Mouse (Mus musculus): ENCODE data around the gene Pmm2. TPM values are rescaled to one million over a fixed set of nuclear protein-coding genes. Genes with fewer than 3 reads are reported as not detected.

Pmm2 gene
- polyA plus RNA-seq, 1 experiment: 20.9 TPM

DNA sequence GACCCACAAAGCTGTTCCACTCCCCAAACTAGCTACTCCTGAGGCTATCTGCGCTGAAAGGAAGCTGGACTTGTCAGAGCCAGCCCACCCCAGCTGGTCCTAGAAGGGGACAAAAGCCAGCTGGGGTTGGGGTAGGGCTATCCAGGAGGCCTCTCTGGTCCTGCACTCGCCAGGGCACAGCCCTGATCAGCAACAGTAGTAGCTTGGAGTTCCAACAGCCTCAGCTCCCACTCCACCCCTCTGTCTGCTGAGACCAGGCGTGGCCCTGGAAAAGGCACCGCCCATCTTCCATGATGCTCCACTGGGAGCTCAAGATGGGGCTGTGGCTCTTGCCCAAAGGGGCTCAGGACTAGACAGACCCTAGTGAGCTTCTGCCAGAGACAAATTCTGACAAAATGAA lies 30.3 kb downstream of the Pmm2 start:
- no peaks in the 10 kb centered on the region for H3K9me3 ChIP-seq (replicated peaks; ENCODE audit: control insufficient read depth, insufficient read depth, low read length, poor library complexity, severe bottlenecking)

DNA sequence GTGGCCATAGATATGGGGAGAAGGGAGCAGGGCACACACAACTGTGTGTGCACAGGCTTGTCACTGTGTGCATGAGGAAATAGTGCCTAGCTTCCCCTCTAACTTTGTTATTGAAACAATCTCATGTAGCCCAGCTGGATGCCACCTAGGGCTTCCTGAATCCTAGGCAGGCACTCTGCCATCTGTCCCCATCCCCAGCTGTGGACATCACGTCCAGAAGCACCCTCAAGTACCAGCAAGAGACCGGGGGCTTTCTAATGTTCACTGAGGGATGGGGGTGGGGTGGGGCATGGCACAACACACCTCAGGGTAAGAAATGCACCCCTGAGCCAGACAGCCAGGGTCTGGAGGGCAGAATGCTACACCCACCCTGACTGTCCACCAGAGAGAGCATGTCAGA lies 30.9 kb downstream of the Pmm2 start:
- Histone ChIP-seq H3K27ac (ENCODE audit: insufficient read depth, low read length) (no peak overlapping the region), H3K36me3 (ENCODE audit: control insufficient read depth, insufficient read depth, low read length, poor library complexity, severe bottlenecking) (no peaks in the 10 kb centered on the region), H3K9me3 (replicated peaks; ENCODE audit: control insufficient read depth, insufficient read depth, low read length, poor library complexity, severe bottlenecking) (no peaks in the 10 kb centered on the region), H3K27me3 (ENCODE audit: control insufficient read depth, insufficient read depth, low read length, poor library complexity, severe bottlenecking) (no peaks in the 10 kb centered on the region), H3K9ac (ENCODE audit: low read depth, poor library complexity, severe bottlenecking) (no peak overlapping the region), H3K4me3 (ENCODE audit: low read depth, low read length) (no peak overlapping the region), H3K4me1 (ENCODE audit: control insufficient read depth, insufficient read depth, low read length) (peaks cover 16% of the 10 kb centered on the region)
- TF ChIP-seq CTCF (IDR thresholded peaks at IDR 0.05; ENCODE audit: low read depth, low read length): no peak
- TF ChIP-seq POLR2A (IDR thresholded peaks at IDR 0.05; ENCODE audit: insufficient read depth, low read length): no peak
- no peak for TF ChIP-seq EP300 (IDR thresholded peaks at IDR 0.05; ENCODE audit: insufficient read depth, low read depth, low read length)

More for the DNA sequence above, 30.3 kb downstream of the Pmm2 start:
- Histone ChIP-seq H3K9ac (ENCODE audit: low read depth, poor library complexity, severe bottlenecking) (no peak overlapping the region), H3K36me3 (ENCODE audit: control insufficient read depth, insufficient read depth, low read length, poor library complexity, severe bottlenecking) (no peaks in the 10 kb centered on the region), H3K27me3 (ENCODE audit: control insufficient read depth, insufficient read depth, low read length, poor library complexity, severe bottlenecking) (no peaks in the 10 kb centered on the region), H3K27ac (ENCODE audit: insufficient read depth, low read length) (no peak overlapping the region), H3K4me3 (ENCODE audit: low read depth, low read length) (no peak overlapping the region), H3K4me1 (ENCODE audit: control insufficient read depth, insufficient read depth, low read length) (peaks cover 16% of the 10 kb centered on the region)
- TF ChIP-seq CTCF (IDR thresholded peaks at IDR 0.05; ENCODE audit: low read depth, low read length) (no peak), POLR2A (IDR thresholded peaks at IDR 0.05; ENCODE audit: insufficient read depth, low read length) (no peak), EP300 (IDR thresholded peaks at IDR 0.05; ENCODE audit: insufficient read depth, low read depth, low read length) (no peak)

DNA sequence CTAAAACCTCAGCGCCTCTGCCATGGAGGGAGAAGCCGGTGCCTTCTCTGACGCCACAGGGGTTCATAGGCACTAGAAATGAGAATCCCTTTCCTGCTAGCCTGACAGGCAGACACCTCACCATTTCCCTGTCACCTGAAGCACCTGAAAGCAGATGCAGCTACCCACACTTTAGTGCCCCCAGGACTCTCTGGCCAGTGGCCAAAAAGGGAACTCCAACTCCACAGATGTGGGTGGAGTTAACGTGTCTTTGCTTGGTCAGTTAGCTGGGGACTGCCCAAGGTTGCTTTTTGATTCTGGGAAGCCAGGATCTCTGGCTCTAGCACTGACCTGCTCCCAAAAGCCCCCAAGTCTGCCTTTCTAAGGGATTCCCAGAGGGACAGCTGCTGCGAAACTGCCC lies 32.0 kb downstream of the Pmm2 start:
- Histone ChIP-seq H3K36me3 (ENCODE audit: control insufficient read depth, insufficient read depth, low read length, poor library complexity, severe bottlenecking) (no peaks in the 10 kb centered on the region), H3K27me3 (ENCODE audit: control insufficient read depth, insufficient read depth, low read length, poor library complexity, severe bottlenecking) (no peaks in the 10 kb centered on the region), H3K27ac (ENCODE audit: insufficient read depth, low read length) (no peak overlapping the region), H3K9ac (ENCODE audit: low read depth, poor library complexity, severe bottlenecking) (no peak overlapping the region), H3K9me3 (replicated peaks; ENCODE audit: control insufficient read depth, insufficient read depth, low read length, poor library complexity, severe bottlenecking) (no peaks in the 10 kb centered on the region), H3K4me3 (ENCODE audit: low read depth, low read length) (no peak overlapping the region), H3K4me1 (ENCODE audit: control insufficient read depth, insufficient read depth, low read length) (peaks cover 16% of the 10 kb centered on the region)
- TF ChIP-seq POLR2A (IDR thresholded peaks at IDR 0.05; ENCODE audit: insufficient read depth, low read length) (no peak), CTCF (IDR thresholded peaks at IDR 0.05; ENCODE audit: low read depth, low read length) (no peak), EP300 (IDR thresholded peaks at IDR 0.05; ENCODE audit: insufficient read depth, low read depth, low read length) (no peak)

DNA sequence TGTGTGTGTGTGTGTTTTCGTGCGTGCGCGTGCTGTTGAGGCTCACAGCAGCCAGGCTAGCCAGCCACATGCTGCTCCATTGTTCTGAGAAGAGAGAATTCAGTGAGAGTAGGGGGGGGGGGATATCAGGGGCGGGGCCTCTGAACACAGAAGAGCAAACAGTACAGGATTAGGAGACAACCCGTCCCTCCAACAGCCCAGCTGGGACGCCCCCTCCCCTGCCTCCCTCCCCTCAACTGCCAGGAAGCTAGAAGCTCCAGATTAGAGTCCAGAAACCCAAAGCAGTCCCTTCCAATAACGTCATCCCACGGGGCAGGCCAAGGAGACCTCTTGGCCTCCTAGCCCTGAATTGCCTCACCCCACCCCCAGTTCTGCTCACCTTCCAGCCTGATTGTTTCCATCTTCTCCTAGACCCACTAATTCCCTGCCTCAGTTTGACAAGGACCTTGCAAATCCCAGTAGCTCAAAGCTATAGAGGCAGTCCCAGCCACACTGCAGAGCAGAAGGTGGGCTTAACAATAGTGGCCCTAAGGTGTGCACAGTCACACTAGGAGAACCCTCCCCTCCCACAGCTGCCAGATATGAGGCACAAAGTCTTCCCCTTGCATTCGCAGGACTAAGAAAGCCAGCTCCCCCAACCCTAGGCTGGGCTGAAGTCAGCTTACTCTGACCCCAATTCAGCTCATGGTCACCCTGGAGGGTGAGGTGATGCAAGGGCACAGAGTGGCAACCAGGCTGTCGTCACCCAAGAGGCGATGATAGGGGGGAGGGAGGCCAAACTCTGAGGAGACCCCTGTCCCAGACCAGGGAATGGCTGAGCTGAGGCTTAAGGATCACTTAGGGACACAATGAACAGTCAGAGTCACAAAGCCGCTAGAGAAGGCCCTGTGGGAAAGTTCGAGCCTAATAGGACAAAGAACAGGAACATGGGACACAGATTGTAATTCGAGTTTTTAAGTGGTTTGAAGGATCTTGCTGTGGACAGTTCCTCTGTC lies 32.9 kb downstream of the Pmm2 start:
- Histone ChIP-seq H3K9ac (ENCODE audit: low read depth, poor library complexity, severe bottlenecking) (0 out of 2 replicates have a peak overlapping the region, but pooled peaks have one; percentile 58), H3K27ac (ENCODE audit: insufficient read depth, low read length) (no peak overlapping the region), H3K4me3 (ENCODE audit: low read depth, low read length) (peak overlapping the region; percentile 1; the same call in 1 of the 2 replicates), H3K27me3 (ENCODE audit: control insufficient read depth, insufficient read depth, low read length, poor library complexity, severe bottlenecking) (no peaks in the 10 kb centered on the region), H3K9me3 (replicated peaks; ENCODE audit: control insufficient read depth, insufficient read depth, low read length, poor library complexity, severe bottlenecking) (no peaks in the 10 kb centered on the region), H3K36me3 (ENCODE audit: control insufficient read depth, insufficient read depth, low read length, poor library complexity, severe bottlenecking) (no peaks in the 10 kb centered on the region), H3K4me1 (ENCODE audit: control insufficient read depth, insufficient read depth, low read length) (peaks cover 15% of the 10 kb centered on the region)
- no peak for TF ChIP-seq POLR2A (IDR thresholded peaks at IDR 0.05; ENCODE audit: insufficient read depth, low read length)
- TF ChIP-seq CTCF (IDR thresholded peaks at IDR 0.05; ENCODE audit: low read depth, low read length): no peak
- no peak for TF ChIP-seq EP300 (IDR thresholded peaks at IDR 0.05; ENCODE audit: insufficient read depth, low read depth, low read length)

DNA sequence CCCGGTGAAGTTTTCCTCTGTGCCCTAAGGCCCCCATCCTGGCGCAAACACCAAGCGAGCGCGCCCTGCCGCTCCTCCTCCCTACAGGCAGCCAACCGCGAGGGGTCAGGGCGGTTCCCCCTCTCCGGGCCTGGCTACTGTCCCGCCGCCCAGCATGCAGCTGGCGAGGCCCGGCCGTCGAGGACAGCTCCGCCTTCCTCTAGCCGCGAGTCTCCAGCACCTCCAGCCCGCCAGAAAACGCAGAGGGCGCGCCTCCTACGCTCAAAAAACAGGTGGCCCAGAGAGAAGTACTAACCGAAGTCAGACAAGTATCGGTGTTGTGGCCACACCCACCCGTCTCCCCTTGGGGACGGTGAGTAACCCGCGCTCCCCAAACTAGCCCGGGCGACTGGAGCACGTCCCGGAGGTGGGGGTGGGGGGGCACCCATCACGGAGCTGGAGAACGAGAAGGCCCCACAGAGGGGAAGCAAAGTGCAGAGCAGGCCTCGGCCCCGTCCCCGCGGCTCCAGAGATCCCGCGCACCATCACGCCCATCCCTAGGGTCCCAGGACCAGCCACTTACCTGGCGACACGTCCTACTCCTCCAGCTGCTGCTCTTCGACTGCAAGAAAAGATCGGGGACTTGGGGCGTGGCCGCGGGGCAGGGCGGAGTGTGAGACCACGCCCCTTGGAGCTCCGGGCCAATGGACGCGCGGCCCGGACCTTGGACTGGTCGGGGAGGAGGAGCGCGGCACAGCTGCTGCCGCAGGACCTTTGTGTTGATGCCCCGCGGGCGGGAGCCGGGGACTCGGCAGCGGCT lies 34.3 kb downstream of the Pmm2 start, which contains the start of gene Carhsp1:
TSS of gene Carhsp1 (minus strand) at position 605 of the 799 bp plus-strand sequence.
- H3K36me3 ChIP-seq (ENCODE audit: control insufficient read depth, insufficient read depth, low read length, poor library complexity, severe bottlenecking): no peaks in the 10 kb centered on the region
- H3K4me3 ChIP-seq (ENCODE audit: low read depth, low read length): peak within 1 kb of the TSS; percentile 72
- no peak for TF ChIP-seq CTCF (IDR thresholded peaks at IDR 0.05; ENCODE audit: low read depth, low read length)
- 0 out of 2 replicates have a peak, but pooled peaks have one; percentile 3 for TF ChIP-seq EP300 (IDR thresholded peaks at IDR 0.05; ENCODE audit: insufficient read depth, low read depth, low read length)
- TF ChIP-seq POLR2A (IDR thresholded peaks at IDR 0.05; ENCODE audit: insufficient read depth, low read length): peak; percentile 89
- peak within 1 kb of the TSS; percentile 32 for H3K27ac ChIP-seq (ENCODE audit: insufficient read depth, low read length)
- no peaks in the 10 kb centered on the region for H3K9me3 ChIP-seq (replicated peaks; ENCODE audit: control insufficient read depth, insufficient read depth, low read length, poor library complexity, severe bottlenecking)
- peaks cover 14% of the 10 kb centered on the region for H3K4me1 ChIP-seq (ENCODE audit: control insufficient read depth, insufficient read depth, low read length)
- H3K9ac ChIP-seq (ENCODE audit: low read depth, poor library complexity, severe bottlenecking): peak within 1 kb of the TSS; percentile 58
- no peaks in the 10 kb centered on the region for H3K27me3 ChIP-seq (ENCODE audit: control insufficient read depth, insufficient read depth, low read length, poor library complexity, severe bottlenecking)
